Mouse (Mus musculus): ENCODE measurements at regions not wholly inside any gene's neighbourhood (a gene's known extent, or its start where the extent isn't known, plus 50 kb on each side); places are given as distances from the start of the nearest gene placed in this dataset.

DNA sequence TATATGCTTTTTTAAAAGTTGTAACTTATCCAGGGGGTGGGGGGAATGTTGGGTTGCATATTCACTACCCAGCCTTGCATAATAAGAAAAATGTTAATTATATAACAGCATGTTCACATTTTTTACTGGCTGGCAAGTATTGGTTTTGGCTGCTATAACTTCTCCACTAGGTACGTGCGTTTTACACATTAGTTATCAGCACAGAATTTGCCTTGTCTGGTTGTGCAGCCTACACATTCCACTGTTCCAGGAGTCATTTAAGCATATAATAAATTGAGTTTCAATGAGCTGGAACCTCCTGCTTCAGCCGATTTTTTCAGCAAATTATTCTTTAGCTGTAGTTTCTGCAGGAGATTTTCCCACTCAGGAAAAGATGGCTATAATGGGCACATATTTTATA is 1479.9 kb upstream of the Tenm2 start:
- Histone ChIP-seq H3K4me1 (replicated peaks) (no peaks in the 10 kb centered on the region), H3K27ac (no peak overlapping the region), H3K9ac (replicated peaks) (no peak overlapping the region), H3K4me3 (replicated peaks) (no peak overlapping the region), H3K9me3 (no peaks in the 10 kb centered on the region), H3K4me2 (replicated peaks) (no peak overlapping the region), H3K27me3 (no peaks in the 10 kb centered on the region), H3K36me3 (no peaks in the 10 kb centered on the region)
- WGBS = 91% methylated on average over 3 of the region's 3 CpGs
- ATAC-seq = no peak

DNA sequence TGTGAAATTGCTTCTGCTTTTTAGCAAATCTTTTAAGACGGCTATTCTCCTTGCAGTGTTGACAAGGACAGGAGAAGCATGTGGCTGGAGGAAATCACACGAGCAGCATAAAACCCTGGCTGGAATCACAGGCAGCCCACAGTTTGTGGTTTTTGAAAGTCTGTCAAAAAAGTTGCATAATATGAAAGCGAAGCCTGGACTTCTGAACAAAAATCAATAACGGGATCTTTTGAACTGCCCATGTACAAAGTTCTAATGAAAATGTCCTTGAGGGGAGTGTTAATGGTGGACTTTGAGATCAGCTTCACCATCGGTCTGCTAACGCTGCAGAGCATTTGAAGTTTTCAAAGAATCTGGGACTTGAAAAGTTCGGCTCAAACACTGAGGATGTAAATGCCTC is 1445.5 kb upstream of the Tenm2 start:
- Histone ChIP-seq H3K27ac (no peak overlapping the region), H3K9ac (replicated peaks) (no peak overlapping the region), H3K4me2 (replicated peaks) (no peak overlapping the region), H3K27me3 (no peaks in the 10 kb centered on the region), H3K4me1 (replicated peaks) (peaks cover 9% of the 10 kb centered on the region), H3K4me3 (replicated peaks) (no peak overlapping the region), H3K9me3 (no peaks in the 10 kb centered on the region), H3K36me3 (no peaks in the 10 kb centered on the region)
- 26% methylated on average over 7 of the region's 7 CpGs for WGBS
- ATAC-seq = no peak

DNA sequence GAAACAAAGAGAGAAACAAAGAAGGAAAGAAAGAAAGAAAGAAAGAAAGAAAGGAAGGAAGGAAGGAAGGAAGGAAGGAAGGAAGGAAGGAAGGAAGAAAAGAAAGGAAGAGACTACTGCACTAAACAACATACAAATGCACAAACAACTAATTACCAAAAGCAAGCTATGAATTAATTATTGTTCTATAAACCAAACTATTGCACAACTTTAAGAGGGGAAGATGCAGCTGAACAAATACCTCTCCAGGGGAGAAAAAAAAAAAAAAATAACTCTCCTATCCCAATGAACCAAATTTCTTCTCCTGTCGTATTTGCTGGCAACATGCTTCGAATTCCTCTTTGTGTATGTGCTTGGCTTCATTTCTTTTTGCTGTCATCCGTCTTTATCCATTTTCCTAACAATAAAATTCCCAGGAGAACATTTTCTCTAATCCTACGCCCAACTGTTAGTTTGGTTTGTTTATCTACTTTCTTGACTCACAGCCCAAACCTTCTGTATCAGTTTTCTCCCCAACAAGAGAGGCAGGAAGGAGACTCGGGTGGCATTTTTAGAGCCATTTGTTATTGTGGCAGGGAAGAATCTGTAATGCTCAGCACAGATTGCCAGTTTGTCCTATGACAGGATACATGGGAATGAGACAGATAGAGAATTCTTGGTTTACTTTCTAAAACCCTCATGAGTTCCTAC is 1437.7 kb upstream of the Tenm2 start:
- H3K9ac ChIP-seq (replicated peaks) = no peak overlapping the region
- no peak overlapping the region for H3K27ac ChIP-seq
- no peak overlapping the region for H3K4me3 ChIP-seq (replicated peaks)
- H3K27me3 ChIP-seq = no peaks in the 10 kb centered on the region
- H3K4me2 ChIP-seq (replicated peaks) = no peak overlapping the region
- no peak for ATAC-seq
- WGBS = 76% methylated on average over 5 of the region's 5 CpGs
- no peaks in the 10 kb centered on the region for H3K36me3 ChIP-seq
- H3K9me3 ChIP-seq = no peaks in the 10 kb centered on the region
- no peaks in the 10 kb centered on the region for H3K4me1 ChIP-seq (replicated peaks)
